Comparison of ENCODE assay signal across 11 mouse cellular contexts in genomic region chr1:137473800-137474685, GRCm38 (mm10).
DNase-seq lines count a peak whose midpoint lies in the region; ATAC-seq and TF ChIP-seq lines count a peak whose summit lies in the region.
"Had no signal": no experiment of that assay in that cellular context is flagged by ENCODE, and none has a peak within 500 bp of the region (broad histone marks: within the 10 kb centered on the region; RNA-seq: fewer than 3 reads in every experiment).

No protein-coding gene starts in this region.

- H3K27me3 ChIP-seq in lung, embryonic 15.5 days, result no peaks in the 10 kb centered on the region
- no peaks in the 10 kb centered on the region for H3K27me3 ChIP-seq in midbrain, postnatal 0 days (ENCODE audit: insufficient read depth, low read length)
- H3K27me3 ChIP-seq: embryonic facial prominence, embryonic 13.5 days had no signal

- H3K9me3 ChIP-seq in lung, embryonic 15.5 days, result no peaks in the 10 kb centered on the region
- H3K9me3 ChIP-seq in midbrain, postnatal 0 days (ENCODE audit: low read length), result no peaks in the 10 kb centered on the region
- H3K9me3 ChIP-seq: embryonic facial prominence, embryonic 13.5 days had no signal

- no peak overlapping the region for H3K4me3 ChIP-seq in lung, embryonic 15.5 days
- no peak overlapping the region for H3K4me3 ChIP-seq in embryonic fibroblast, embryonic 13.5 days (ENCODE audit: insufficient read depth, low read length)
- H3K4me3 ChIP-seq in midbrain, postnatal 0 days (ENCODE audit: low read depth, low read length), result no peak overlapping the region
- H3K4me3 ChIP-seq: embryonic facial prominence, embryonic 13.5 days had no signal

- H3K9ac ChIP-seq in lung, embryonic 15.5 days, result no peak overlapping the region
- H3K9ac ChIP-seq in midbrain, postnatal 0 days (replicated peaks; ENCODE audit: low read length, poor library complexity, severe bottlenecking), result no peak overlapping the region
- H3K9ac ChIP-seq: embryonic facial prominence, embryonic 13.5 days had no signal

- no peak overlapping the region for H3K4me2 ChIP-seq in lung, embryonic 15.5 days
- no peak overlapping the region for H3K4me2 ChIP-seq in midbrain, postnatal 0 days (ENCODE audit: low read depth, low read length, poor library complexity, severe bottlenecking)
- H3K4me2 ChIP-seq: embryonic facial prominence, embryonic 13.5 days had no signal

- peak; percentile 94 for ATAC-seq in frontal cortex, adult (ENCODE audit: low TSS enrichment)
- peak; percentile 81 for ATAC-seq in lung, embryonic 15.5 days (ENCODE audit: borderline replicate concordance, extremely low read depth, low FRiP score, low TSS enrichment)
- ATAC-seq in midbrain, postnatal 0 days (ENCODE audit: low FRiP score), result no peak
- ATAC-seq: activated CD4-positive, CD25-positive, alpha-beta regulatory T cell, adult 4 months had no signal

- DNase-seq in frontal cortex, postnatal 25 days (ENCODE audit: low spot score in 2 of 2), result no peak
- no peak for DNase-seq in lung, adult 18-20 months
- DNase-seq in lung, postnatal 10 days, result peak; percentile 11
- DNase-seq in midbrain, postnatal 0 days (ENCODE audit: low spot score), result no peak
- DNase-seq: heart, postnatal 14 days; kidney, postnatal 36 days had no signal

- H3K36me3 ChIP-seq in lung, embryonic 15.5 days, result no peaks in the 10 kb centered on the region
- no peaks in the 10 kb centered on the region for H3K36me3 ChIP-seq in midbrain, postnatal 0 days (ENCODE audit: insufficient read depth, low read length)
- H3K36me3 ChIP-seq: embryonic facial prominence, embryonic 13.5 days had no signal

- TF ChIP-seq CTCF in embryonic fibroblast, embryonic 13.5 days (IDR thresholded peaks at IDR 0.05; ENCODE audit: borderline replicate concordance, insufficient read depth, low read length), result no peak
- no peak for TF ChIP-seq CTCF in midbrain, postnatal 0 days (IDR thresholded peaks at IDR 0.05)

- H3K4me1 ChIP-seq in lung, embryonic 15.5 days, result no peaks in the 10 kb centered on the region
- H3K4me1 ChIP-seq in embryonic fibroblast, embryonic 13.5 days (ENCODE audit: control insufficient read depth, insufficient read depth, low read length), result no peaks in the 10 kb centered on the region; the same call in 1 of the 2 replicates
- no peaks in the 10 kb centered on the region for H3K4me1 ChIP-seq in midbrain, postnatal 0 days (ENCODE audit: insufficient read depth, low read length)

- peak overlapping the region; percentile 21; the same call in 1 of the 2 replicates for H3K27ac ChIP-seq in lung, embryonic 15.5 days
- peak overlapping the region; percentile 57 for H3K27ac ChIP-seq in embryonic fibroblast, embryonic 13.5 days (ENCODE audit: insufficient read depth, low read length)
- H3K27ac ChIP-seq in midbrain, postnatal 0 days (ENCODE audit: low read depth, low read length), result no peak overlapping the region
- H3K27ac ChIP-seq: embryonic facial prominence, embryonic 13.5 days had no signal

- TF ChIP-seq POLR2A in embryonic fibroblast, embryonic 13.5 days (IDR thresholded peaks at IDR 0.05; ENCODE audit: low read depth, low read length), result no peak

- 58% methylated on average over 4 of the region's 4 CpGs for WGBS in lung, embryonic 15.5 days
- 78% methylated on average over 4 of the region's 4 CpGs for WGBS in midbrain, postnatal 0 days
